Mouse (Mus musculus): Measurements from ENCODE around the gene Rtn3. TPM values are rescaled to one million over a fixed set of nuclear protein-coding genes. Genes with fewer than 3 reads are reported as not detected.

The Rtn3 gene
- polyA plus RNA-seq, 1 experiment = 206 TPM

DNA sequence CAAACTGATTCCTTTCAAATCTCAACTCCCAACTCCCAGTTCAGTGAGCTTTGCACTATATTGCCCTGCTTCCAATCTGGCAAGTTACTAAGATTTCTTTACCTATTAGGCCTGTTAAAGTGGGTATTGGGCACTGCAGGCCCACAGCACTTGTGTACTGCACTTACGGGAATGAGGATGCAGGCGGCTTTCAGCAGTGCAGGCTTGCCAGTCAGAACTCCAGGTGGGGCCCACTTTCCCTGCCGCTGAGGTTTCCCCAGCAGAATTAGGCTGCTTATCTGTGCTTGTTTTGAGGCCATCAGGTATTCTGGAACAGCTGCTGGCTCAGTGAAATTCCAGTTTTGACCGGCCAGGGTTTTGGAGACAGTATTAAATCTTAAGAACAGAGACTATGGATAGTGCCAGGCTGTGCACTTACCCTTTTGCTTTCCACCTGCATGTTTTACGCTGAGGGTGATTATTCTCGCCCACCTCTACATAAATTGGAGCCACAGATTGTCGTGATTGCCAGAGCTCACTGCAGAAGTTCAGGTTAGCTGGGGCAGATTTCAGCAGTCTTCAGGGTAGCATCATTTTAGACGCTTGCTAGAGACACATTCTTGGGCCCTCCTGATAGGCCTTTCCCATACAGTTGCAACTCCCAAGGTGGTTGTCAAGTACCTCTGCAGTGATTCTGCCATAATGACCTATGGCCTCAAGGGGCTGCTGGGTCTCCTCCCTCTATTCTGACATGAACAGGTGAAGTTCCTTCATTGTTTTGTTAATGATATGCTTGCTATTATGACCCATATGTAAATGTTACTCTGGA, 58.3 kb downstream of the Rtn3 start:
- Histone ChIP-seq H3K4me1 (ENCODE audit: control insufficient read depth, insufficient read depth, low read length) (peaks cover 28% of the 10 kb centered on the region), H3K27ac (ENCODE audit: insufficient read depth, low read length) (peak overlapping the region; percentile 33)

DNA sequence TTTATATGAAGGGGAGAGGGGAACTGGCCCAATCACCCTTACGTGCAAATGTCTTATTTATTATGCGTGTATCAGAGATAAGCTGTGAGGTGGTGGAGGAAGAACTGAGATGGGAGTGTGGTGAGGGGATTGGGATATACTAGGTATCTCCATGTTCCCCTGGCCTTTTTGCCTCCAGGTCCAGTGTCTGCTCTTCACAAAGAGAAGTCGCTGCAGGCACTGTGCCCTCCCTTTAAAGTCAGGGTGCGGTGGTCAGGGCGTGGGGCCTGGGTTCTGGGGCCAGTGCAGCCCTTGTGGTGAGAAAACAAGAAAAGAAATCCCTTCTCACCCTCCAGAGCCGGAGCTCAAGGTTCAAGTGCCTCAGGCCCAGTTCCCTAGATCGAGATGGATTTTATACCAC, 59.0 kb downstream of the Rtn3 start:
- no peak overlapping the region for H3K4me3 ChIP-seq (ENCODE audit: insufficient read depth, low read length)
- H3K27ac ChIP-seq (ENCODE audit: insufficient read depth, low read length) = peak overlapping the region; percentile 45
- TF ChIP-seq POLR2A (IDR thresholded peaks at IDR 0.05; ENCODE audit: low read depth, low read length) = no peak
- peaks cover 28% of the 10 kb centered on the region for H3K4me1 ChIP-seq (ENCODE audit: control insufficient read depth, insufficient read depth, low read length)

More for the DNA sequence above, 58.3 kb downstream of the Rtn3 start:
- TF ChIP-seq POLR2A (IDR thresholded peaks at IDR 0.05; ENCODE audit: low read depth, low read length) (no peak), CTCF (IDR thresholded peaks at IDR 0.05; ENCODE audit: borderline replicate concordance, insufficient read depth, low read length) (no peak)
- H3K4me3 ChIP-seq (ENCODE audit: insufficient read depth, low read length) = no peak overlapping the region

DNA sequence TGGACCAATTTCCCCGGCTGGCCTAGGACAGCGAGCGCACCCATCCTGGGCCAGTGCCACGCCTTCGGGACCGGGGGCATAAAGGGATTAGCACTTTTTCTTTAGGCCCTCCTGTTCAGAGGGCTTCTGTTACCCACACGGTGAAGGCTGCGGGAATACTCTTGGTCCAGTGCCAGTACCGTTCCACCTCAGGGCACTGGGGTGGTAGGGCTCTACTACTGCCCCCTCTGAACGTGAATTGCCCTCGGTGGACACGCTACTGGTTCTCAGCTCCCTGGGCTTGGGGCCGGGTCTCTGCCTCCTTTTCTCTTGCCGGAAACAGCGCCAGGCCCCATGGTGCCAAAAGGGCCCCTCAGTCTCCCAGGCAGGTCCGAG, 59.4 kb downstream of the Rtn3 start:
- no peak for TF ChIP-seq CTCF (IDR thresholded peaks at IDR 0.05; ENCODE audit: borderline replicate concordance, insufficient read depth, low read length)
- no peak for TF ChIP-seq POLR2A (IDR thresholded peaks at IDR 0.05; ENCODE audit: low read depth, low read length)
- no peak overlapping the region for H3K4me3 ChIP-seq (ENCODE audit: insufficient read depth, low read length)
- peak overlapping the region; percentile 45 for H3K27ac ChIP-seq (ENCODE audit: insufficient read depth, low read length)
- H3K4me1 ChIP-seq (ENCODE audit: control insufficient read depth, insufficient read depth, low read length) = peaks cover 28% of the 10 kb centered on the region

DNA sequence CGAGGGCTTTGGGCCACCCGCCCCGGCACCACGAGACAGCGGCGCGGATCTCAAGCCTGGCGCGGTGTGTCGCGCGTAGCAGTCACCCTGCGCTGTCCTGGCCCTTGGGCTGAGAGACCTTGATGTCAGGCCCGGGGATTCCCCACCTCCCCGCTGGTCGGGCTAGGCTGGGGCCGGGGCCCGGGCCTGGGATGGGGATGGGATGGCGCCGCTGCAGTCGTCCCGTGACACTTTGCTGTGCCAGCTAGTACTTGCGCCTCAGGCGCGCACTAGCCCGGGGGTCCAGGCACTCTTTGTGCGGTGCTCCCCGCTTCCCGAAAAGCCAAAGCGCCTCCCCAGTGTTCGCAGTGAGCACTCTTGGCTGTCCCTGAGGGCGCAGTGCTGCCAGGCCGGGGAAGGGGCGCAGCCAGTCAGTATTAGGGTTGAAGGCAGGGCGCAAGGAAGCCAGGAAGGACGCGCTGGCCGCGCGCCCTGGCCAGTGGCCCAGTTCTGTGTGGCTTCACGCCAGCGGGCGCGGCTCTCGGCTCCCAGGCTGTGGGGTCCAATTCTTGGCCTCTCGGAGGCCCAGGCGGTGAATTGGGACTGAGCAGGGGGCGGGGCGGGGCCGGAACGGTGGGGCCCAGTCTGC, 59.9 kb downstream of the Rtn3 start:
- H3K4me3 ChIP-seq (ENCODE audit: insufficient read depth, low read length) = no peak overlapping the region
- H3K27ac ChIP-seq (ENCODE audit: insufficient read depth, low read length) = peak overlapping the region; percentile 13
- peaks cover 28% of the 10 kb centered on the region for H3K4me1 ChIP-seq (ENCODE audit: control insufficient read depth, insufficient read depth, low read length)
- TF ChIP-seq POLR2A (IDR thresholded peaks at IDR 0.05; ENCODE audit: low read depth, low read length) = no peak
- TF ChIP-seq CTCF (IDR thresholded peaks at IDR 0.05; ENCODE audit: borderline replicate concordance, insufficient read depth, low read length) = no peak

DNA sequence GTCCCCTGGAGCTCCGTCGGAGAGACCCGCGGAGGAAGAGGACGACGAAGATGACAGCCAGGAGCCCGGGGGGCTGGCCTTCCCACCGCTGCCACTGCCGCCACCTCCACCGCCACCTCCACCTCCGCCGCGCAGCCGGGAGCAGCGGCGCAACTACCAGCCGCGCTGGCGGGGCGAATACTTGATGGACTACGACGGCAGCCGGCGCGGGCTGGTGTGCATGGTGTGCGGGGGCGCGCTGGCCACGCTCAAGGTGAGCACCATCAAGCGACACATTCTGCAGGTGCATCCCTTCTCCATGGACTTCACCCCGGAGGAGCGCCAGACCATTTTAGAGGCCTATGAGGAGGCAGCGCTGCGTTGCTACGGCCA, 60.4 kb downstream of the Rtn3 start:
- peak overlapping the region; percentile 13; the same call in 1 of the 2 replicates for H3K27ac ChIP-seq (ENCODE audit: insufficient read depth, low read length)
- no peak for TF ChIP-seq POLR2A (IDR thresholded peaks at IDR 0.05; ENCODE audit: low read depth, low read length)
- no peak for TF ChIP-seq CTCF (IDR thresholded peaks at IDR 0.05; ENCODE audit: borderline replicate concordance, insufficient read depth, low read length)
- H3K4me3 ChIP-seq (ENCODE audit: insufficient read depth, low read length) = no peak overlapping the region
- H3K4me1 ChIP-seq (ENCODE audit: control insufficient read depth, insufficient read depth, low read length) = peaks cover 28% of the 10 kb centered on the region

GRCm38 (mm10) chr19:7421602-7422591, 61.2 kb downstream of the Rtn3 start:
- peaks cover 28% of the 10 kb centered on the region for H3K4me1 ChIP-seq (ENCODE audit: control insufficient read depth, insufficient read depth, low read length)
- no peak overlapping the region for H3K4me3 ChIP-seq (ENCODE audit: insufficient read depth, low read length)
- TF ChIP-seq POLR2A (IDR thresholded peaks at IDR 0.05; ENCODE audit: low read depth, low read length) = no peak
- TF ChIP-seq CTCF (IDR thresholded peaks at IDR 0.05; ENCODE audit: borderline replicate concordance, insufficient read depth, low read length) = no peak

DNA sequence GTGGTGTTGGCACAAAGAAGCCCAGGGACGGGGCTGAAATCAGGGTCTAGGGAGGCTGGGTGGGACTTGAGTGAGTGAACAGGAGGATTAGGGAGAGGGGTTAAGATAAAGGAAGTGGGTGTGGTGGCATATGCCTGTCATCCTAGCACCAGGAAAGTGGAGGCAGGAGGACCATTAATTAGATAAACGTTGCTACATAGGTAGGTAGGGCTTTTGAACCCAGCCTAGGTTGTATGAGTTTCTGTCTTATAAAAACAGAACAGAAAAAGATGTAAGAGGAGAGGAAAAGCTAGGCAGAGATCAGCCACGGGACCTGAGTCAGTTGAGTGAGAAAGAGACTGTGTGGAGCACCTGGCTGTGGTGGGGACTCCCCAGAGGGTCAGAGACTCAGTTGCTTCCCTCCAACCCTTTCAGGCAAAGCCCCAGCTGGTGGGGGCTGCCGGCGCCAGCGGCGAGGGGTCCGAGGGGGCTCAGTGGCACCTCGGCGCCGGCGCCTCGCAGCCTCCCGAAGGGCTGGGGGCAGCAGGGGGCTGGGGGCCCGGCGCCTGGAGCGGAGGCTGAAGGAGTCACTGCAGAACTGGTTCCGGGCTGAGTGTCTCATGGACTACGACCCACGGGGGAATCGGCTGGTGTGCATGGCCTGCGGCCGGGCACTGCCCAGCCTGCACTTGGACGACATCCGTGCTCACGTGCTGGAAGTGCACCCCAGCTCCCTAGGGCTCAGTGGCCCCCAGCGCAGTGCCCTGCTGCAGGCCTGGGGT, 62.1 kb downstream of the Rtn3 start:
- TF ChIP-seq POLR2A (IDR thresholded peaks at IDR 0.05; ENCODE audit: low read depth, low read length) (no peak), CTCF (IDR thresholded peaks at IDR 0.05; ENCODE audit: borderline replicate concordance, insufficient read depth, low read length) (no peak)
- H3K27ac ChIP-seq (ENCODE audit: insufficient read depth, low read length) = no peak overlapping the region
- H3K4me1 ChIP-seq (ENCODE audit: control insufficient read depth, insufficient read depth, low read length) = peaks cover 22% of the 10 kb centered on the region
- H3K4me3 ChIP-seq (ENCODE audit: insufficient read depth, low read length) = no peak overlapping the region

More at GRCm38 (mm10) chr19:7421602-7422591, 61.2 kb downstream of the Rtn3 start:
- 0 out of 2 replicates have a peak overlapping the region, but pooled peaks have one; percentile 13 for H3K27ac ChIP-seq (ENCODE audit: insufficient read depth, low read length)

- no peak overlapping the region for H3K27ac ChIP-seq (ENCODE audit: insufficient read depth, low read length)
- H3K4me3 ChIP-seq (ENCODE audit: insufficient read depth, low read length) = no peak overlapping the region
- TF ChIP-seq POLR2A (IDR thresholded peaks at IDR 0.05; ENCODE audit: low read depth, low read length) (no peak), CTCF (IDR thresholded peaks at IDR 0.05; ENCODE audit: borderline replicate concordance, insufficient read depth, low read length) (no peak)
- peaks cover 18% of the 10 kb centered on the region for H3K4me1 ChIP-seq (ENCODE audit: control insufficient read depth, insufficient read depth, low read length)
Observed at GRCm38 (mm10) chr19:7420108-7420507, 63.0 kb downstream of the Rtn3 start.

GRCm38 (mm10) chr19:7419134-7419533, 63.9 kb downstream of the Rtn3 start:
- no peak for TF ChIP-seq CTCF (IDR thresholded peaks at IDR 0.05; ENCODE audit: borderline replicate concordance, insufficient read depth, low read length)
- no peak for TF ChIP-seq POLR2A (IDR thresholded peaks at IDR 0.05; ENCODE audit: low read depth, low read length)
- peaks cover 11% of the 10 kb centered on the region for H3K4me1 ChIP-seq (ENCODE audit: control insufficient read depth, insufficient read depth, low read length)
- H3K27ac ChIP-seq (ENCODE audit: insufficient read depth, low read length) = no peak overlapping the region
- peak overlapping the region; percentile 92 for H3K4me3 ChIP-seq (ENCODE audit: insufficient read depth, low read length)

Measured in embryonic fibroblast, embryonic 13.5 days (primary cell).